Mouse (Mus musculus): ENCODE measurements around the gene Myrfl. TPM values are rescaled to one million over a fixed set of nuclear protein-coding genes. Genes with fewer than 3 reads are reported as not detected.

The Myrfl gene
- total RNA-seq, 2 experiments from 2014 or later: 0.08 to 0.25 TPM

DNA sequence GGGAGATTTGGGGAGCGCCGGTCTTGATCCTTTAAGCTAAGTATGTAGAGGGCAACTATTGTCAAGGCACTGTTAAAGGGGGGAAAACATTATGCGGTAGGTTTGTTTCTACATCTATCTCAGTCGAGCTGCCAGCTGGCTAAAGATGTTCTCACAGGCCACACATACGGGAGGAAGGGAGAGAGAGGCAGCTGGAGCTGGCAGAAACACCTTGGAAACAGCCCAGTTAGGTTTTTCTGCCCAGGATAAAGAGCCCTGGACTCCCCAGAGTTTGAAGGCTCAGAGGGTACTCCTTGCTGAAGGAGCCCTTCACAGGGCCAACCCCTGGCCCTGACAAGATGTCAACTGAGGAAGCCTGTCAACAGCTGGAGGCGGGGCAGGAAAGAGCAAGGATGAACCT, 100.7 kb downstream of the Myrfl start:
- intact Hi-C loops (cut with DNase I): no loop called here
- DNase-seq: no peak
- no peak overlapping the region for H3K27ac ChIP-seq

DNA sequence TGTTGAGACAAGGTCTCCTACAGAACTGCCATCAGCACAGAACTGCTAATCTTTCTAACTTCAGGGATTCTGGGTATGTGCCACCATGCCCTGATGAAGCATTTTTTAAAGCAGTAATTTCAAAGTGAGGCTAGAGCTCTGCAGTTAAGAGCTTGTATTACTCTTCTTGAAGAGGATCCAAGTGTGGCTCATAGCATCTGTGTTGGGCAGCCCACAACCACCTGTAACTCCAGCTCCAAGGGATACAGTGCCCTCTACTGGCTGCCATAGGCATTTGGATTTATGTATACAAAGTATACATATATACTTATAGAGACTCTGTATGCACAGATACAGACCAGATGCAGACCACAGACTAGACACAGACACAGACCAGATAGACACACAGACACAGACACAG, 107.6 kb downstream of the Myrfl start:
- peak; percentile 69 for TF ChIP-seq CTCF (IDR thresholded peaks at IDR 0.05)
- Histone ChIP-seq H3K27ac (no peak overlapping the region), H3K4me3 (no peak overlapping the region)
- DNase-seq: no peak
- intact Hi-C loops (cut with DNase I): loop anchor here (10.0 kb wide), 1 partner anchor 204 kb away; the partner anchor contains the start of gene Cnot2

More for the DNA sequence above, 100.7 kb downstream of the Myrfl start:
- H3K4me3 ChIP-seq: no peak overlapping the region
- TF ChIP-seq CTCF (IDR thresholded peaks at IDR 0.05): no peak

DNA sequence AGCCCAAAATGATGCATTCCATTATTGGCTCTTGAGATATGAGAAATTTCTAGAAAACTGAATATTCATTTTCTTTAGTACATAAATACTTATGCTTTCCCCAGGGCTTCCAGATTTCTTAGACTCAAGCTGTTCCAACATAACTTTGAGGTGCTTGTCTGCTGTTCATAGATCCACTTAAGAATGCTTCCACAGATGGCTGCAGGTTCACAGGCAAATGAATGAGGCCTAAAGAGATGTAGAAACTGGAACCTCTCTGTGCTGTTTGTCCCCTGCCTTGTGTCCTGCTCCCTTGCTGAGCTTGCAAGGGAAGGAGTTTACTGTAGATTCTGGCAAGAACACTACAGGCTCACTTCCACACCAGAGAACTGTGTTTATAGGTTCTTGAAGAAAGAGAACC, 108.3 kb downstream of the Myrfl start:
- DNase-seq: no peak
- TF ChIP-seq CTCF (IDR thresholded peaks at IDR 0.05): no peak
- Histone ChIP-seq H3K27ac (no peak overlapping the region), H3K4me3 (no peak overlapping the region)
- intact Hi-C loops (cut with DNase I): loop anchor here (10.0 kb wide), 1 partner anchor 204 kb away; the partner anchor contains the start of gene Cnot2

- DNase-seq: no peak
- TF ChIP-seq CTCF (IDR thresholded peaks at IDR 0.05): no peak
- intact Hi-C loops (cut with DNase I): loop anchor here (10.0 kb wide), 1 partner anchor 199 kb away; the partner anchor contains the start of gene Cnot2
- Histone ChIP-seq H3K4me3 (no peak overlapping the region), H3K27ac (no peak overlapping the region)
Observed at GRCm38 (mm10) chr10:116784098-116784497, 112.6 kb downstream of the Myrfl start.

DNA sequence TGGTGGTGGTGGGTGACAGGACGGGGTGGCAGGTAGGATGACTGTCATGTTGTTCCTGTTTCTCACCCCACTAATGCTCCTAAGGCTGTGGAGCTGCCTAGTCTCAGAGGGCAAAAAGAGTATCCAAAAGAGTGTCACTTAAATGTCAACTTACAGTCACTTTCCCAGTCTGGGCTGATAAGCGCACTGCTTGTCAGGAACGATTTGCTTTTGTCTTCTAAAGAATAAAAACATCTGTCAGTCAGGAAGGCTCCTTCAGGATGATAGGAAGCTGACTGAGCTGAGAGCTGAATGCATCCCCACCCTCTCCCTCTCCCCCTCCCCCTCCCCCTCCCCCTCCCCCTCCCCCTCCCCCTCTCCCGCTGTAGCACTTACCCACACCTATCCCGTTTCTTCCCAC, 113.7 kb downstream of the Myrfl start:
- Histone ChIP-seq H3K27ac (no peak overlapping the region), H3K4me3 (no peak overlapping the region)
- no peak for DNase-seq
- intact Hi-C loops (cut with DNase I): loop anchor here (10.0 kb wide), 1 partner anchor 198 kb away; the partner anchor contains the start of gene Cnot2
- no peak for TF ChIP-seq CTCF (IDR thresholded peaks at IDR 0.05)

DNA sequence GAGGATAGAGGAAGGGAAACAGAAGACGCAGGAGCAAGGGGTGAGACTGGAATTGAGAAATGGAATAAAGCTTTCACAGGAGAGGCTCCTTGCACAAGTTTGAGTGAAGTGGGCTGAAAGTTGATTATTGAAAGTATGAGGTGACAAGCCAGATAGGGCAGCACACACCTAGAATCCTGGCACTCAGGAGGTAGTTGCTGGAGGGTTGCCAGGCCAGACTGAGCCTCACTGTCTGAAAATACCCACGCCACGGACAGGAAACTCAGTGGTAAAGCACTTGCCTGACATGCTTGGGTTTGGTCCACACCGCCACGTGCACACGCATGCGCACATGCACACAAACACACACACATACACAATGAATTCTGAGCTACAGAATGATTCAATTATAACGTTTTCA, 118.8 kb downstream of the Myrfl start:
- TF ChIP-seq CTCF (IDR thresholded peaks at IDR 0.05): no peak
- H3K4me3 ChIP-seq: no peak overlapping the region
- no peak for DNase-seq
- no peak overlapping the region for H3K27ac ChIP-seq
- intact Hi-C loops (cut with DNase I): no loop called here

- no peak for TF ChIP-seq CTCF (IDR thresholded peaks at IDR 0.05)
- Histone ChIP-seq H3K4me3 (no peak overlapping the region), H3K27ac (no peak overlapping the region)
- no peak for DNase-seq
- intact Hi-C loops (cut with DNase I): no loop called here
Observed at GRCm38 (mm10) chr10:116776846-116777245, 119.9 kb downstream of the Myrfl start.

DNA sequence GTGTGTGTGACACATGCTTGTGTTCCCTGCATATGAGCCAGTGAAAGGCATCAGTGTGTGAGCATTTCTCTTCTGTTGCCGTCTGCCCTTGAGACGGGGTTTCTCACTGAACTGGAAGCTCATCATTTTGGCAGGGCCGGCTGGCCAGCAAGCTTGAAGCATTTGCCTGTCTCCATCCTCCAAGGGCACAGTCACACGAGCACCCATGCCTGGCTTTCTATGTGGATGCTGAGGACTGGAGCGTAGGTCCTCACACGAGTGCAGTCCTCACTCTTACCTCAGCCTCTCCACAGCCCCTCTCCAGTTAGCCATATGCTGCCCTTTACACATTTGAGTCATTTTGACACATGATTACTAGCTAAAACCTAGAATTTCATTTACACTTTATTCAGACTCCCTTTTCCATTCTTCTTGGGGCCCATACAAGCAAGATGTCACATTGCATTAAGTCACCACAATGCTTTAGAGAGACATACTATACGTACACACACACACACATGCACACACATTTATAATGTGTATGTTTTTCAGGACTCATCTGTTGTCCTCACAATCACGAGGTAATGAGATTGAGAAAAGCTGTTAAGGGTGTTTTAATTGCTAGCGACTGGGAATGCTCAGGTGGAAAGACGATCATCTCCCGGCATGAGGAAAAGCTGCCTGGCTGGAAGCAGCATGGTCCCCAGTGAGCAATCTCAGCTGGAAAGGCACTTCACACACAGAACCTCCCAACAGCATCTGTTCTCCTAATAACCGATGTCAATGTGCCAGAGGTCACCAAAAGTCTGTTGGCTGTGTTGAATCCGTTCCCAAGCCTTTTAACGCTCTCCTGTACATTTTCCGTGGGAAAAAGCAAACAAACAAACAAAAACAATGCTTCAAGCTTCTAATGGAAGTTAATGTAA, 122.6 kb downstream of the Myrfl start:
- TF ChIP-seq CTCF (IDR thresholded peaks at IDR 0.05): no peak
- intact Hi-C loops (cut with DNase I): loop anchor here (5.0 kb wide), 1 partner anchor 62 kb away; no protein-coding TSS in a partner anchor
- Histone ChIP-seq H3K27ac (peak overlapping the region; percentile 56), H3K4me3 (peak overlapping the region; percentile 25)
- peak; percentile 59 for DNase-seq

GRCm38 (mm10) chr10:116771215-116771935, 125.3 kb downstream of the Myrfl start:
- Histone ChIP-seq H3K27ac (peak overlapping the region; percentile 39; the same call in 1 of the 2 replicates), H3K4me3 (peak overlapping the region; percentile 44)
- intact Hi-C loops (cut with DNase I): loop anchor here (5.0 kb wide), 1 partner anchor 59 kb away; no protein-coding TSS in a partner anchor
- no peak for TF ChIP-seq CTCF (IDR thresholded peaks at IDR 0.05)
- DNase-seq: peak; percentile 40

- no peak for DNase-seq
- intact Hi-C loops (cut with DNase I): no loop called here
- TF ChIP-seq CTCF (IDR thresholded peaks at IDR 0.05): no peak
- Histone ChIP-seq H3K27ac (no peak overlapping the region), H3K4me3 (no peak overlapping the region)
Observed at GRCm38 (mm10) chr10:116768642-116769041, 128.1 kb downstream of the Myrfl start.

GRCm38 (mm10) chr10:116766525-116766924, 130.2 kb downstream of the Myrfl start:
- DNase-seq: peak; percentile 30
- H3K27ac ChIP-seq: no peak overlapping the region
- H3K4me3 ChIP-seq: no peak overlapping the region
- TF ChIP-seq CTCF (IDR thresholded peaks at IDR 0.05): no peak
- intact Hi-C loops (cut with DNase I): no loop called here

GRCm38 (mm10) chr10:116761476-116762068, 135.1 kb downstream of the Myrfl start:
- DNase-seq: no peak
- TF ChIP-seq CTCF (IDR thresholded peaks at IDR 0.05): no peak
- no peak overlapping the region for H3K4me3 ChIP-seq
- H3K27ac ChIP-seq: no peak overlapping the region
- intact Hi-C loops (cut with DNase I): no loop called here
